Mouse (Mus musculus): Measurements from ENCODE around the gene Olfr575. TPM values are rescaled to one million over a fixed set of nuclear protein-coding genes. Genes with fewer than 3 reads are reported as not detected.

The Olfr575 gene
- polyA plus RNA-seq, 1 experiment from 2014 or later, result not detected

DNA sequence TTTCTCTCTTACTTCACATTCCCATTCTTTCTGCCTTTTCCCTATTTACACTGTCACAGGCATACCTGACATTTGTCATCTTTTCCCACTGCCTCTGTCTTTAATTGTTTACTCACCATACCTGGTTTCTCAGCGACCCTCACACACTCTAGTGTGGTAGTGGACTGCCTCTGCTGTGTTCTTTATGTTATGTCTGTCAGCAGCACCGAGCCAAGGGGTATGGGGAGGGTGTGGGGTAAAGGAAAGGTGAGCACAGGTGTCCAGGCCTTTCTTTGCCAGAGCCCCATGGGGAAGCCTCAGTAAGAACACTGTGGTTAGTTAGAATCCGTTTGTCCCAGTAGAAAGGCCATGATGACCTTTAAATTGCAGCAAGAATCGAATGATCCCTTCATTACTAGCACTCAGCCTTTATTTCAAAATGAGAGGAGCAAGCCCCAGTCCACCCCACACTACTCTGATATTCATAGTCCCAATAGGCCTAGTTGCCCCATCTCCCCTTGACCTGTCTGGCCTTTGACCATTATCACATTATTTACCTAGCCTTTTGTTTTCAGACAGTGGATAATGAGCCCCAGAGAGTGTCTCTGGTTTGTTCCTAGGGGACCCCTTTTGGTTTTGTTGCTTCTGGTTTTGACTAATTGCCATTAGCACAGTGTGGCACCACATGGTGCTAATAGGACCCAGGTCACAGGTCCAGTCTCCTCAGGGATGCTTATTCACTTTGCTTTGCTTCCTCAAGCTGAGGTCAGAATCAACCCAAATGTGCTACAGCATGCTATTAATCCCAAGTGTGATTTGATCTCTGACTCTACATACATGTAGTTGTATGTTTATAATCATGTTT is 41.3 kb downstream of the Olfr575 start, which contains the start of gene Olfr571:
TSS of gene Olfr571 (minus strand) at position 505 of the 844 bp plus-strand sequence.
- no peak for ATAC-seq (ENCODE audit: insufficient number of reproducible peaks, low FRiP score, low TSS enrichment, low read depth)
- no peaks in the 10 kb centered on the region for H3K4me1 ChIP-seq
- H3K27ac ChIP-seq, result no peak within 1 kb of the TSS
- H3K4me2 ChIP-seq, result no peak within 1 kb of the TSS
- H3K9ac ChIP-seq, result no peak within 1 kb of the TSS
- WGBS, result 58% methylated on average over 4 of the region's 4 CpGs
- H3K9me3 ChIP-seq, result no peaks in the 10 kb centered on the region
- H3K27me3 ChIP-seq, result no peaks in the 10 kb centered on the region
- no peaks in the 10 kb centered on the region for H3K36me3 ChIP-seq
- no peak within 1 kb of the TSS for H3K4me3 ChIP-seq

- no peaks in the 10 kb centered on the region for H3K27me3 ChIP-seq
- H3K4me3 ChIP-seq, result no peak overlapping the region
- no peaks in the 10 kb centered on the region for H3K4me1 ChIP-seq
- H3K27ac ChIP-seq, result no peak overlapping the region
- no peak overlapping the region for H3K9ac ChIP-seq
- WGBS, result 58% methylated on average over 5 of the region's 5 CpGs
- no peak overlapping the region for H3K4me2 ChIP-seq
- no peak for ATAC-seq (ENCODE audit: insufficient number of reproducible peaks, low FRiP score, low TSS enrichment, low read depth)
- no peaks in the 10 kb centered on the region for H3K9me3 ChIP-seq
- no peaks in the 10 kb centered on the region for H3K36me3 ChIP-seq
Observed at GRCm38 (mm10) chr7:102916405-102916804, 42.2 kb downstream of the Olfr575 start.

GRCm38 (mm10) chr7:102915261-102915660 is 43.3 kb downstream of the Olfr575 start:
- Histone ChIP-seq H3K4me2 (no peak overlapping the region), H3K36me3 (no peaks in the 10 kb centered on the region), H3K4me1 (no peaks in the 10 kb centered on the region), H3K4me3 (no peak overlapping the region), H3K9ac (no peak overlapping the region), H3K27me3 (no peaks in the 10 kb centered on the region), H3K27ac (no peak overlapping the region), H3K9me3 (no peaks in the 10 kb centered on the region)
- ATAC-seq (ENCODE audit: insufficient number of reproducible peaks, low FRiP score, low TSS enrichment, low read depth), result no peak
- WGBS, result 8% methylated on average over 1 of the region's 1 CpGs

Other genes with a start within 250 kb of the Olfr575 start
- gene Olfr33, start 239.7 kb downstream of the Olfr575 start, polyA plus RNA-seq (2015; fragmentation: Nextera tagmentation; extraction: Ambion mirVana), result not detected in 2 replicates
- not detected in 2 replicates for gene Olfr559, start 231.3 kb downstream of the Olfr575 start, polyA plus RNA-seq (2015; fragmentation: Nextera tagmentation; extraction: Ambion mirVana)
- gene Olfr560, start 199.4 kb downstream of the Olfr575 start, polyA plus RNA-seq (2015; fragmentation: Nextera tagmentation; extraction: Ambion mirVana), result not detected in 2 replicates
- gene Olfr78, start 199.3 kb downstream of the Olfr575 start, polyA plus RNA-seq (2015; fragmentation: Nextera tagmentation; extraction: Ambion mirVana), result 0.22 and 0.34 TPM in 2 replicates
- gene Olfr561, start 187.6 kb downstream of the Olfr575 start, polyA plus RNA-seq (2015; fragmentation: Nextera tagmentation; extraction: Ambion mirVana), result not detected in 2 replicates
- not detected in 2 replicates for gene Olfr564, start 155.3 kb downstream of the Olfr575 start, polyA plus RNA-seq (2015; fragmentation: Nextera tagmentation; extraction: Ambion mirVana)
- not detected in 2 replicates for gene Olfr566, start 100.0 kb downstream of the Olfr575 start, polyA plus RNA-seq (2015; fragmentation: Nextera tagmentation; extraction: Ambion mirVana)
- gene Olfr568, start 81.7 kb downstream of the Olfr575 start, polyA plus RNA-seq (2015; fragmentation: Nextera tagmentation; extraction: Ambion mirVana), result not detected in 2 replicates
- gene Olfr569, start 67.9 kb downstream of the Olfr575 start, polyA plus RNA-seq (2015; fragmentation: Nextera tagmentation; extraction: Ambion mirVana), result not detected in 2 replicates
- not detected in 2 replicates for gene Olfr570, start 64.2 kb downstream of the Olfr575 start, polyA plus RNA-seq (2015; fragmentation: Nextera tagmentation; extraction: Ambion mirVana)
- not detected in 2 replicates for gene Olfr571, start 41.2 kb downstream of the Olfr575 start, polyA plus RNA-seq (2015; fragmentation: Nextera tagmentation; extraction: Ambion mirVana)
- not detected in 2 replicates for gene Olfr572, start 34.4 kb downstream of the Olfr575 start, polyA plus RNA-seq (2015; fragmentation: Nextera tagmentation; extraction: Ambion mirVana)
- not detected in 2 replicates for gene Olfr573-ps1, start 16.2 kb downstream of the Olfr575 start, polyA plus RNA-seq (2015; fragmentation: Nextera tagmentation; extraction: Ambion mirVana)
- not detected in 2 replicates for gene Olfr574, start 10.3 kb downstream of the Olfr575 start, polyA plus RNA-seq (2015; fragmentation: Nextera tagmentation; extraction: Ambion mirVana)
- gene Olfr576, start 3.9 kb upstream of the Olfr575 start, polyA plus RNA-seq (2015; fragmentation: Nextera tagmentation; extraction: Ambion mirVana), result not detected in 2 replicates
- not detected in 2 replicates for gene Olfr577, start 17.2 kb upstream of the Olfr575 start, polyA plus RNA-seq (2015; fragmentation: Nextera tagmentation; extraction: Ambion mirVana)
- not detected in 2 replicates for gene Olfr578, start 30.5 kb upstream of the Olfr575 start, polyA plus RNA-seq (2015; fragmentation: Nextera tagmentation; extraction: Ambion mirVana)
- gene Olfr582, start 79.2 kb upstream of the Olfr575 start, polyA plus RNA-seq (2015; fragmentation: Nextera tagmentation; extraction: Ambion mirVana), result not detected in 2 replicates
- gene Olfr583, start 92.5 kb upstream of the Olfr575 start, polyA plus RNA-seq (2015; fragmentation: Nextera tagmentation; extraction: Ambion mirVana), result not detected in 2 replicates
- not detected in 2 replicates for gene Olfr584, start 123.1 kb upstream of the Olfr575 start, polyA plus RNA-seq (2015; fragmentation: Nextera tagmentation; extraction: Ambion mirVana)
- not detected in 2 replicates for gene Olfr585, start 138.9 kb upstream of the Olfr575 start, polyA plus RNA-seq (2015; fragmentation: Nextera tagmentation; extraction: Ambion mirVana)
- not detected in 2 replicates for gene Olfr586, start 166.9 kb upstream of the Olfr575 start, polyA plus RNA-seq (2015; fragmentation: Nextera tagmentation; extraction: Ambion mirVana)
- not detected in 2 replicates for gene Olfr588-ps1, start 182.1 kb upstream of the Olfr575 start, polyA plus RNA-seq (2015; fragmentation: Nextera tagmentation; extraction: Ambion mirVana)
- gene Olfr589, start 197.6 kb upstream of the Olfr575 start, polyA plus RNA-seq (2015; fragmentation: Nextera tagmentation; extraction: Ambion mirVana), result not detected in 2 replicates
- gene Olfr591, start 219.6 kb upstream of the Olfr575 start, polyA plus RNA-seq (2015; fragmentation: Nextera tagmentation; extraction: Ambion mirVana), result not detected in 2 replicates
- gene Olfr592, start 226.0 kb upstream of the Olfr575 start, polyA plus RNA-seq (2015; fragmentation: Nextera tagmentation; extraction: Ambion mirVana), result not detected in 2 replicates

Data from limb, embryonic 15.5 days (tissue).